Mouse (Mus musculus) brain, embryonic 14.5 days (tissue): ENCODE results near the gene Otud6a.

ENCODE experiments used
- CTCF ChIP-seq: fragments of 200-500 bp; IDR thresholded peaks from 2 replicates; pipeline ENCODE4 v1.5.1; 2012; ENCODE audit warnings: inconsistent platforms, mild to moderate bottlenecking, moderate library complexity, borderline replicate concordance; ENCODE audit not compliant: insufficient read depth, insufficient read length; ENCODE audit errors: extremely low read depth
- POLR2A ChIP-seq: fragments of 200-500 bp; IDR thresholded peaks from 2 replicates; pipeline ENCODE4 v1.6.1; 2012; ENCODE audit warnings: mild to moderate bottlenecking, inconsistent platforms, borderline replicate concordance; ENCODE audit not compliant: poor library complexity, insufficient read depth, insufficient read length, severe bottlenecking; ENCODE audit errors: extremely low read depth

DNA sequence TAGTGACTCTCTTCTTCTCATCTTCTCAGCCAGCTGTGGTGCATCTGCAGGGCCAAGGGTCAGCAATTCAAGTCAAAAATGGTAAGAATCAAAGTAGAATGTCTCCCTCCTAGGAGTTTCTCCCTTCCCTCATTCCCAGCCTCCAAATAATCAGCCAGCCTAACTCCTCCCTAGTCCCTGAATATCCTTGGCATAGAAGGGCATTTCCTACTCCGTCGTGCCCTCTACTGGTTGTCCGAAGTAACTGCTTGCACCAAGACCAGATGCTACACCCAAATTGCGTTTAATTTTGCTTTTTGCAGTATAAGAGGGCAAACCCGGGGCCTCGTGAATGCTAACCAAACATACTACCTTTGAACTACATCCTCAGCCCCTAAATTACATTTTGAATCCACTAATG lies 36.5 kb upstream of the Otud6a start:
- peak; percentile 60; the same call in 1 of the 2 replicates for TF ChIP-seq CTCF
- TF ChIP-seq POLR2A, result no peak
